Mouse (Mus musculus) liver, embryonic 13.5 days (tissue): ENCODE data around the gene Car4. TPM values are rescaled to one million over a fixed set of nuclear protein-coding genes. Genes with fewer than 3 reads are reported as not detected.

Source experiments
- ATAC-seq: fragments of 200-750 bp; cut with Nextera tagmentation; 2 replicates; pipeline ENCODE4 v1.8.0; 2017; ENCODE audit warnings: low read depth, mild to moderate bottlenecking, moderate number of reproducible peaks, moderate library complexity
- DNase-seq: peaks from one replicate; pipeline ENCODE4 v3.0.0; 2022
- H3K27ac ChIP-seq: fragments of 300-500 bp; sonication (generic); 2 replicates; pipeline ENCODE4 v1.5.1; 2015; ENCODE audit warnings: moderate library complexity, mild to moderate bottlenecking, inconsistent platforms
- H3K27me3 ChIP-seq: fragments of 300-500 bp; sonication (generic); 2 replicates; pipeline ENCODE4 v1.6.1; 2015; ENCODE audit warnings: mild to moderate bottlenecking, inconsistent platforms
- H3K36me3 ChIP-seq: fragments of 300-500 bp; sonication (generic); 2 replicates; pipeline ENCODE4 v1.6.1; 2015; ENCODE audit warnings: mild to moderate bottlenecking, inconsistent platforms
- H3K4me1 ChIP-seq: fragments of 300-500 bp; sonication (generic); replicated peaks from 2 replicates; pipeline ENCODE4 v1.6.1; 2015; ENCODE audit warnings: inconsistent platforms
- H3K4me2 ChIP-seq: fragments of 300-500 bp; sonication (generic); 2 replicates; pipeline ENCODE4 v1.6.1; 2015; ENCODE audit warnings: inconsistent platforms, mild to moderate bottlenecking, moderate library complexity
- H3K4me3 ChIP-seq: fragments of 300-500 bp; sonication (generic); replicated peaks from 2 replicates; pipeline ENCODE4 v1.5.1; 2015; ENCODE audit warnings: mild to moderate bottlenecking, inconsistent platforms
- H3K9ac ChIP-seq: fragments of 300-500 bp; sonication (generic); 2 replicates; pipeline ENCODE4 v1.6.1; 2015; ENCODE audit warnings: mild to moderate bottlenecking, inconsistent platforms
- H3K9me3 ChIP-seq: fragments of 300-500 bp; sonication (generic); replicated peaks from 2 replicates; pipeline ENCODE4 v1.6.1; 2016; ENCODE audit warnings: inconsistent platforms
- WGBS: fragments of 180-500 bp; shearing (Covaris S2); methylation state at CpG from one replicate; pipeline ENCODE4 v1.1.7; 2015; ENCODE audit not compliant: insufficient replicate concordance; 5-methylcytosine and 5-hydroxymethylcytosine counted together
- polyA plus RNA-seq: library from polyadenylated mRNA; unstranded; fragments of >200 nt; fragmentation: Nextera tagmentation; extraction: Ambion mirVana; gene quantifications from 2 replicates; pipeline ENCODE4 v1.2.1, GENCODE M21; 2015

Gene Car4
- polyA plus RNA-seq, 1 experiment from 2014 or later: 1.3 TPM

- Histone ChIP-seq H3K27me3 (no peaks in the 10 kb centered on the region), H3K27ac (no peak overlapping the region), H3K36me3 (peaks cover 77% of the 10 kb centered on the region), H3K4me3 (no peak overlapping the region), H3K9me3 (no peaks in the 10 kb centered on the region), H3K9ac (no peak overlapping the region), H3K4me1 (no peaks in the 10 kb centered on the region), H3K4me2 (no peak overlapping the region)
- 62% methylated on average over 3 of the region's 3 CpGs for WGBS
- ATAC-seq: no peak
- DNase-seq: no peak
Measured at GRCm38 (mm10) chr11:85003566-85003965, 46.0 kb downstream of the Car4 start.

GRCm38 (mm10) chr11:85013121-85013520 is 55.5 kb downstream of the Car4 start:
- no peak overlapping the region for H3K27ac ChIP-seq
- no peak overlapping the region for H3K4me2 ChIP-seq
- H3K4me1 ChIP-seq: no peaks in the 10 kb centered on the region
- no peaks in the 10 kb centered on the region for H3K9me3 ChIP-seq
- ATAC-seq: no peak
- no peak overlapping the region for H3K9ac ChIP-seq
- peaks cover 75% of the 10 kb centered on the region for H3K36me3 ChIP-seq
- no peak overlapping the region for H3K4me3 ChIP-seq
- no peak for DNase-seq
- H3K27me3 ChIP-seq: no peaks in the 10 kb centered on the region

Other genes with a start within 250 kb of the Car4 start
- gene Mrm1, start 138.3 kb upstream of the Car4 start, polyA plus RNA-seq: 14.2 and 15.0 TPM in 2 replicates
- gene Dhrs11, start 128.8 kb upstream of the Car4 start, polyA plus RNA-seq: 184 and 190 TPM in 2 replicates
- 57.8 and 62.1 TPM in 2 replicates for gene Ggnbp2, start 87.0 kb upstream of the Car4 start, polyA plus RNA-seq
- 3.4 and 5.2 TPM in 2 replicates for gene Myo19, start 77.6 kb upstream of the Car4 start, polyA plus RNA-seq
- gene Pigw, start 77.5 kb upstream of the Car4 start, polyA plus RNA-seq: 2.3 and 2.5 TPM in 2 replicates
- gene Znhit3, start 41.4 kb upstream of the Car4 start, polyA plus RNA-seq: 53.5 and 54.9 TPM in 2 replicates
- gene Usp32, start 182.4 kb downstream of the Car4 start, polyA plus RNA-seq: 9.7 and 10.0 TPM in 2 replicates
- 0.16 TPM in 1 of 2 replicates, not detected in the other for gene 1700125H20Rik, start 212.6 kb downstream of the Car4 start, polyA plus RNA-seq